Mouse (Mus musculus) ES-Bruce4 (cell line): ENCODE measurements around the gene Asic2. TPM values are rescaled to one million over a fixed set of nuclear protein-coding genes. Genes with fewer than 3 reads are reported as not detected.

Experiments
- H3K27ac ChIP-seq: 2 replicates; pipeline ENCODE4 v1.5.1; 2012; ENCODE audit warnings: low read length, inconsistent platforms; ENCODE audit not compliant: insufficient read depth
- H3K27me3 ChIP-seq: 2 replicates; pipeline ENCODE4 v1.6.1; 2012; ENCODE audit warnings: mild to moderate bottlenecking, low read length, inconsistent platforms; ENCODE audit not compliant: control insufficient read depth, poor library complexity, insufficient read depth, severe bottlenecking
- H3K36me3 ChIP-seq: 2 replicates; pipeline ENCODE4 v1.6.1; 2012; ENCODE audit warnings: inconsistent platforms, mild to moderate bottlenecking, low read length, moderate library complexity; ENCODE audit not compliant: control insufficient read depth, poor library complexity, insufficient read depth, severe bottlenecking
- H3K4me1 ChIP-seq: one replicate; pipeline ENCODE4 v1.8.1; 2011; ENCODE audit warnings: low read length; ENCODE audit not compliant: control insufficient read depth, insufficient read depth
- H3K4me3 ChIP-seq: 2 replicates; pipeline ENCODE4 v1.5.1; 2011; ENCODE audit warnings: low read depth, mild to moderate bottlenecking, low read length
- H3K9ac ChIP-seq: 2 replicates; pipeline ENCODE4 v1.6.1; 2012; ENCODE audit warnings: low read depth, mild to moderate bottlenecking, inconsistent platforms; ENCODE audit not compliant: poor library complexity, severe bottlenecking
- H3K9me3 ChIP-seq: replicated peaks from 2 replicates; pipeline ENCODE4 v1.6.1; 2012; ENCODE audit warnings: mild to moderate bottlenecking, low read length, inconsistent platforms; ENCODE audit not compliant: control insufficient read depth, poor library complexity, insufficient read depth, severe bottlenecking
- CTCF ChIP-seq: IDR thresholded peaks from one replicate; pipeline ENCODE4 v1.8.1; 2011; ENCODE audit warnings: low read depth, low read length
- EP300 ChIP-seq: IDR thresholded peaks from 2 replicates; pipeline ENCODE4 v1.6.1; 2011; ENCODE audit warnings: low read depth, low read length; ENCODE audit not compliant: insufficient read depth
- POLR2A ChIP-seq: IDR thresholded peaks from one replicate; pipeline ENCODE4 v1.8.1; 2011; ENCODE audit warnings: low read length; ENCODE audit not compliant: insufficient read depth
- polyA plus RNA-seq: library from polyadenylated mRNA; stranded (reverse); fragments of >200 nt; gene quantifications from 2 replicates; pipeline ENCODE4 v1.2.4, GENCODE M21; 2011; ENCODE audit warnings: low read depth; ENCODE audit not compliant: missing spikeins, insufficient read depth, insufficient read length

Gene Asic2
- polyA plus RNA-seq, 1 experiment, result not detected

GRCm38 (mm10) chr11:80845486-80845885 is 1122.8 kb downstream of the Asic2 start:
- H3K4me1 ChIP-seq, result no peaks in the 10 kb centered on the region
- no peaks in the 10 kb centered on the region for H3K9me3 ChIP-seq
- no peak overlapping the region for H3K4me3 ChIP-seq
- H3K9ac ChIP-seq, result no peak overlapping the region
- no peaks in the 10 kb centered on the region for H3K27me3 ChIP-seq
- H3K27ac ChIP-seq, result no peak overlapping the region
- H3K36me3 ChIP-seq, result no peaks in the 10 kb centered on the region
- TF ChIP-seq EP300, result no peak
- TF ChIP-seq POLR2A, result no peak
- TF ChIP-seq CTCF, result no peak

- H3K4me1 ChIP-seq, result no peaks in the 10 kb centered on the region
- H3K27me3 ChIP-seq, result no peaks in the 10 kb centered on the region
- TF ChIP-seq POLR2A (no peak), EP300 (no peak), CTCF (no peak)
- H3K9me3 ChIP-seq, result no peaks in the 10 kb centered on the region
- no peak overlapping the region for H3K27ac ChIP-seq
- H3K36me3 ChIP-seq, result no peaks in the 10 kb centered on the region
- no peak overlapping the region for H3K9ac ChIP-seq
- no peak overlapping the region for H3K4me3 ChIP-seq
These were observed 1124.8 kb downstream of the Asic2 start for GRCm38 (mm10) chr11:80843435-80843834.

GRCm38 (mm10) chr11:80838724-80839123 is 1129.5 kb downstream of the Asic2 start:
- no peak overlapping the region for H3K9ac ChIP-seq
- H3K4me1 ChIP-seq, result no peaks in the 10 kb centered on the region
- no peaks in the 10 kb centered on the region for H3K36me3 ChIP-seq
- no peaks in the 10 kb centered on the region for H3K27me3 ChIP-seq
- H3K27ac ChIP-seq, result no peak overlapping the region
- no peak overlapping the region for H3K4me3 ChIP-seq
- TF ChIP-seq EP300, result no peak
- no peak for TF ChIP-seq CTCF
- no peak for TF ChIP-seq POLR2A
- no peaks in the 10 kb centered on the region for H3K9me3 ChIP-seq

- Histone ChIP-seq H3K4me3 (no peak overlapping the region), H3K27me3 (no peaks in the 10 kb centered on the region), H3K9ac (no peak overlapping the region), H3K36me3 (no peaks in the 10 kb centered on the region), H3K9me3 (no peaks in the 10 kb centered on the region), H3K27ac (no peak overlapping the region), H3K4me1 (peaks cover 2% of the 10 kb centered on the region)
- TF ChIP-seq POLR2A (no peak), EP300 (no peak), CTCF (no peak)
These were observed 1132.4 kb downstream of the Asic2 start for GRCm38 (mm10) chr11:80835841-80836240.

- Histone ChIP-seq H3K27me3 (no peaks in the 10 kb centered on the region), H3K4me3 (no peak overlapping the region), H3K9me3 (no peaks in the 10 kb centered on the region), H3K9ac (no peak overlapping the region), H3K36me3 (no peaks in the 10 kb centered on the region), H3K27ac (no peak overlapping the region), H3K4me1 (peaks cover 2% of the 10 kb centered on the region)
- TF ChIP-seq POLR2A, result no peak
- no peak for TF ChIP-seq CTCF
- no peak for TF ChIP-seq EP300
These were observed 1132.9 kb downstream of the Asic2 start for GRCm38 (mm10) chr11:80835395-80835794.

Other genes with a start within 250 kb of the Asic2 start
- gene 5530401A14Rik, start 107.8 kb downstream of the Asic2 start, polyA plus RNA-seq, result not detected in 2 replicates
- 4.2 and 4.3 TPM in 2 replicates for gene Ccl2, start 67.1 kb upstream of the Asic2 start, polyA plus RNA-seq
- not detected in 2 replicates for gene Gm17268, start 70.1 kb upstream of the Asic2 start, polyA plus RNA-seq
- gene Ccl7, start 77.3 kb upstream of the Asic2 start, polyA plus RNA-seq, result 2.3 and 3.3 TPM in 2 replicates
- not detected in 2 replicates for gene Ccl11, start 89.4 kb upstream of the Asic2 start, polyA plus RNA-seq
- not detected in 2 replicates for gene Ccl12, start 133.4 kb upstream of the Asic2 start, polyA plus RNA-seq
- 1.4 TPM in 1 of 2 replicates, not detected in the other for gene Ccl8, start 146.7 kb upstream of the Asic2 start, polyA plus RNA-seq